Mouse (Mus musculus): ENCODE data around the gene Cabp2. TPM values are rescaled to one million over a fixed set of nuclear protein-coding genes. Genes with fewer than 3 reads are reported as not detected.

Gene Cabp2
- polyA plus RNA-seq, 1 experiment from 2014 or later = not detected

DNA sequence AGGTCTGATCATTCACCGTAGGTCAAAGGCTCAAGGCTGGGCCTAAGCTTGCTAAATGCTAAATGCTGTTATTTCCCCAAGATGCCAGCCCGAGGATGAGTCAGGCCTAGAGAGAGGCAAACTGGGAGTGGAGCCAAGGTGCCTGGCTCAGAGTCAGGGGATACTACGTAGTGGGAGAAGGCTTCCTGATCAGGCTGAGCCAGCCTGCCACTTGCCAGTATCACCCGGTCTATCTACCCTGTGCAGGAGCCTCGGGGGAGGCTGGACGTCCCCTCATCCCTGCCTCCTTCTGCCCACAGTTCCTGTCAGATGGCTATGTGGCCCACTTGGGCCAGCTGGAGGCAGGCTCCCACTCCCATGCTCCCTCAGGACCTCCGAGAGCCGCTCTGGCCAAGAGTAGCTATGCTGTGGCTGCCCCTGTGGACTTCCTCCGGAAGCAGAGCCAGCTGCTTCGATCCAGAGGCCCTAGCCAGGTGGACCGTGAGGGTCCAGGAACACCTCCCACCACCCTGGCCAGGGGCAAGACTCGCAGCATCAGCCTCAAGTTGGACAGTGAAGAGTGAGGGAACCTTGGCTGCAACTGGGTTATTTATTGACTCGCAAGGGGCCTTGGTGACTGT is 31.9 kb downstream of the Cabp2 start:
- H3K27ac ChIP-seq (ENCODE audit: low read length) = peak overlapping the region; percentile 44
- no peak overlapping the region for H3K4me3 ChIP-seq (ENCODE audit: low read length)
- no peak overlapping the region for H3K4me2 ChIP-seq (ENCODE audit: low read depth, low read length)
- H3K27me3 ChIP-seq (ENCODE audit: control insufficient read depth, insufficient read depth, low read depth, low read length) = no peaks in the 10 kb centered on the region
- no peaks in the 10 kb centered on the region for H3K4me1 ChIP-seq (replicated peaks; ENCODE audit: control insufficient read depth, insufficient read depth, low read length)
- peaks cover 21% of the 10 kb centered on the region for H3K36me3 ChIP-seq (ENCODE audit: control insufficient read depth, insufficient read depth, low read length)
- peak; percentile 50; the same call in 1 of the 2 replicates for ATAC-seq (ENCODE audit: low read depth)
- no peak overlapping the region for H3K9ac ChIP-seq (ENCODE audit: low read length)
- no peaks in the 10 kb centered on the region for H3K9me3 ChIP-seq (ENCODE audit: control insufficient read depth, low read length)
- WGBS = 55% methylated on average over 13 of the region's 13 CpGs

DNA sequence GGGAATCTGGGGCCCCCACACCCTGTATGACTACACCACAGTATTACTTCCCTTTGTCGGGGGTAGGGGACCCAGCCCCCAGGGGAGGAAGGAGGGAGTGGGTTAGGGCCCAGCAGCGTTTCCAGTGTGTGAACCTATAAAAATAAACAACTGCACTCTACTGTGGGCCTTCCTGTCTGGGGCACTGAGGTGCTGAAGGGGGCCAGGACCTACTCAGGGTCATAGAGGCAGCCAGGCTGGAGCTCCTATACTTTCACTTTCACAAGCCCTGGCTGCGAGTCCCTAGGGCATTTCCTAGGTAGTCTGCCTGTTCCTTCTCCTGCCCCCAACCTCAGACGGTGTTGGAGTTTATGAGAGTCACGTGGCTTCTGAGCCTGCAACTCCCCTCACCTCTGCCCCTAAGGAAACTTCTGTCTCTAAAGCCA is 32.4 kb downstream of the Cabp2 start:
- peak overlapping the region; percentile 44; the same call in 1 of the 2 replicates for H3K27ac ChIP-seq (ENCODE audit: low read length)
- WGBS = 23% methylated on average over 5 of the region's 5 CpGs
- no peaks in the 10 kb centered on the region for H3K4me1 ChIP-seq (replicated peaks; ENCODE audit: control insufficient read depth, insufficient read depth, low read length)
- ATAC-seq (ENCODE audit: low read depth) = peak; percentile 47
- H3K4me2 ChIP-seq (ENCODE audit: low read depth, low read length) = no peak overlapping the region
- H3K9me3 ChIP-seq (ENCODE audit: control insufficient read depth, low read length) = no peaks in the 10 kb centered on the region
- no peak overlapping the region for H3K4me3 ChIP-seq (ENCODE audit: low read length)
- H3K27me3 ChIP-seq (ENCODE audit: control insufficient read depth, insufficient read depth, low read depth, low read length) = no peaks in the 10 kb centered on the region
- no peak overlapping the region for H3K9ac ChIP-seq (ENCODE audit: low read length)
- peaks cover 21% of the 10 kb centered on the region for H3K36me3 ChIP-seq (ENCODE audit: control insufficient read depth, insufficient read depth, low read length)

DNA sequence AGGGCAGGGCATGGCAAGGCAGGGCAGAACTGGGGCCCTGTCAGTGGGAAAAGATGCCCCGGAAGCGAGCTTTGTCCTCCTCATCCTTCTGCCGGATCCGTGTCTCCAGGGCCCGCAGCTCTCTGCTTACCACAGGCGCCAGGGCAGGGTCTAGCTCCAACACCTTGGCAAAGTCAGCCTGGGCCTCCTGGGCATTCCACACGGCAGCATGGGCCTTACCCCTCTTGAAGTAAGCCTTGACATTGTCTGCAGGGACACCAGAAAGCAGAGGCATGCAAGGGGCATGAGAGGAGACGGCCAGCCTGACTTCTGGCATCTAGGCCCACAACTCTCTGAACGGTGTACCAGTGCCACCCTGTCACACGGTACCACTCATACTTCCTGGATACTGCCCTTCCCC is 33.2 kb downstream of the Cabp2 start:
- H3K4me1 ChIP-seq (replicated peaks; ENCODE audit: control insufficient read depth, insufficient read depth, low read length) = no peaks in the 10 kb centered on the region
- no peaks in the 10 kb centered on the region for H3K27me3 ChIP-seq (ENCODE audit: control insufficient read depth, insufficient read depth, low read depth, low read length)
- no peak overlapping the region for H3K9ac ChIP-seq (ENCODE audit: low read length)
- no peak overlapping the region for H3K4me2 ChIP-seq (ENCODE audit: low read depth, low read length)
- no peak overlapping the region for H3K27ac ChIP-seq (ENCODE audit: low read length)
- WGBS = 88% methylated on average over 10 of the region's 10 CpGs
- H3K4me3 ChIP-seq (ENCODE audit: low read length) = no peak overlapping the region
- peaks cover 21% of the 10 kb centered on the region for H3K36me3 ChIP-seq (ENCODE audit: control insufficient read depth, insufficient read depth, low read length)
- no peak for ATAC-seq (ENCODE audit: low read depth)
- H3K9me3 ChIP-seq (ENCODE audit: control insufficient read depth, low read length) = no peaks in the 10 kb centered on the region

DNA sequence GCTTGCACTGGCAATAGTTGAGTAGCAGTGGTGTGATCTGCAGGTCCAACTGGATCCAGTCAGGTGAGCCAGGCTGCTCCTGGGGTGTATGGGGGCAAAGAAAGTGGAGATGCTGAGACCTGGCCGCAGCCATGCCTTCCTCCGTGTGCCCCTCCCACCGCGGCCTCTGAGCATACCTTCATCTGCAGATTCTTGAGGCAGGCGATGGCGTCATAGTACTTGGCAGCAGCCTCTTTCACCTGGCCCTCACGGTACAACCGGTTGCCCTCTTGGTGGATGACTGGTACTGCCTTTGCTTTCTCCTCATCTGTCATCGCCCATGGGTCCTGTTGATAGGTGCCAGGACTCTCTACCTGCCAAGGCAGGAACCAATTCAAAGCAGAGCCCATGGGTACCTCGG is 33.8 kb downstream of the Cabp2 start:
- no peak overlapping the region for H3K27ac ChIP-seq (ENCODE audit: low read length)
- H3K36me3 ChIP-seq (ENCODE audit: control insufficient read depth, insufficient read depth, low read length) = peaks cover 21% of the 10 kb centered on the region
- no peaks in the 10 kb centered on the region for H3K4me1 ChIP-seq (replicated peaks; ENCODE audit: control insufficient read depth, insufficient read depth, low read length)
- no peaks in the 10 kb centered on the region for H3K27me3 ChIP-seq (ENCODE audit: control insufficient read depth, insufficient read depth, low read depth, low read length)
- ATAC-seq (ENCODE audit: low read depth) = no peak
- no peak overlapping the region for H3K4me3 ChIP-seq (ENCODE audit: low read length)
- no peak overlapping the region for H3K4me2 ChIP-seq (ENCODE audit: low read depth, low read length)
- H3K9ac ChIP-seq (ENCODE audit: low read length) = no peak overlapping the region
- WGBS = 89% methylated on average over 10 of the region's 10 CpGs
- H3K9me3 ChIP-seq (ENCODE audit: control insufficient read depth, low read length) = no peaks in the 10 kb centered on the region

DNA sequence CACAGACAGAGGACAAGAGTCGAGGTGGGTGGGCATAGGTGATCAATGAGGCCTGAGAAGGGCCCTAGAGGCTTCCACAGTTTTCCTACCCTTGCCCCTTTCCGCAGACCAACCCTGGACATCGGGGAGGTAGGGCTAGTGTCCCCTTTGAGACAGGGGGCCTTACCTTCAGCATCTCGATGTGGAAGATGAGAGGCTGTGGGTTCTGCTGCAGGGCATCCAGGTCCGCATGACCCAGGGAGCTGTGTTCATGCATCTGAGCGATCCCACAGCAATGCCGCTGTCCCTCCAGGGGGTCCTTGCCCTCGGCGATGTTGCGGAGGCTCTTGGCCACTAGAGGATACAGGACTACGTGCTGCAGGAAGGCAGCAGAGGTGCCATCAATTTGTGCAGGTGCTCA is 34.4 kb downstream of the Cabp2 start:
- Histone ChIP-seq H3K36me3 (ENCODE audit: control insufficient read depth, insufficient read depth, low read length) (peaks cover 21% of the 10 kb centered on the region), H3K4me2 (ENCODE audit: low read depth, low read length) (no peak overlapping the region), H3K27ac (ENCODE audit: low read length) (no peak overlapping the region), H3K9ac (ENCODE audit: low read length) (no peak overlapping the region), H3K4me1 (replicated peaks; ENCODE audit: control insufficient read depth, insufficient read depth, low read length) (peaks cover 6% of the 10 kb centered on the region), H3K4me3 (ENCODE audit: low read length) (no peak overlapping the region), H3K27me3 (ENCODE audit: control insufficient read depth, insufficient read depth, low read depth, low read length) (no peaks in the 10 kb centered on the region), H3K9me3 (ENCODE audit: control insufficient read depth, low read length) (no peaks in the 10 kb centered on the region)
- whole genome bisulfite sequencing = 79% methylated on average over 11 of the region's 11 CpGs
- ATAC-seq (ENCODE audit: low read depth) = no peak

DNA sequence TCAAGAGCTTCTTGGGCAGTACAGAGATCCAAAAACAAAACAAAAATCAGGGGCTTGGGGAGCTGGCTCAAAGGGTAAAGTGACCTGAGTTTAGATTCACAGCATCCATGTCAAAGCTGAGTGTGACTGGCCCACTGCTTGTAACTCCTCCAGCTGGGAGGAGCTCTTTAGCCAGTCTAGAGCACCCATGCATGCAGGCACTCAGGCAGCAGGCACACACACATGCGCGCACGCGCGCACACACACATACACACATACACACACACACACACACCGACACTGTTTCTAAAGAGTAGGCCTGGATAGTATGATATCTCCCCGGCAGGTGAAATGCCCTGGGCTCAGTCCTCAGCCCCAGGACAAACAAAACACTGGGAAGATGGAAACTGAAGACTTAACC is 35.6 kb downstream of the Cabp2 start:
- no peak overlapping the region for H3K27ac ChIP-seq (ENCODE audit: low read length)
- WGBS = 94% methylated on average over 7 of the region's 7 CpGs

DNA sequence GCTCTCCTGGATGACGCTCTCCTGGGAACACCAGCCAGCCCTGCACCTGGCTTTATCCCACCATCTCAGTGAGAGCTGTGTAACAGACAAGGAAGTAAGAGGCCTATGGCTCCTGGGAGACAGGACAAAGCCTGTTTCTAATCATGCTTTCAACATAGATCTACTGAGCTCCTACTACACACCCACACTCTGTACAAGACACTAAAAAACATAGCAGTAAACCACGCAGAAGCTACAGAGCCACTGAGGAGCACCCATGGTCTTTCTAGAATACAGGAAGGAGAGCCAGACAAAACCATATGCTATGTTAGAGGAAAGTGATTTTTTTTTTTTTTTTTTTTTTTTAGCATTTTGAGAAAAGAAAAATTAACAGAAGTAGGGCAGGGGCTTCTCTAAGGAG is 37.0 kb downstream of the Cabp2 start:
- 90% methylated on average over 2 of the region's 2 CpGs for WGBS
- H3K4me2 ChIP-seq (ENCODE audit: low read depth, low read length) = no peak overlapping the region
- H3K9me3 ChIP-seq (ENCODE audit: control insufficient read depth, low read length) = no peaks in the 10 kb centered on the region
- no peak for ATAC-seq (ENCODE audit: low read depth)
- no peak overlapping the region for H3K27ac ChIP-seq (ENCODE audit: low read length)
- H3K4me3 ChIP-seq (ENCODE audit: low read length) = no peak overlapping the region
- no peaks in the 10 kb centered on the region for H3K27me3 ChIP-seq (ENCODE audit: control insufficient read depth, insufficient read depth, low read depth, low read length)
- H3K36me3 ChIP-seq (ENCODE audit: control insufficient read depth, insufficient read depth, low read length) = peaks cover 19% of the 10 kb centered on the region
- peaks cover 7% of the 10 kb centered on the region for H3K4me1 ChIP-seq (replicated peaks; ENCODE audit: control insufficient read depth, insufficient read depth, low read length)
- no peak overlapping the region for H3K9ac ChIP-seq (ENCODE audit: low read length)

More for the DNA sequence above, 35.6 kb downstream of the Cabp2 start:
- H3K9ac ChIP-seq (ENCODE audit: low read length) = no peak overlapping the region
- H3K27me3 ChIP-seq (ENCODE audit: control insufficient read depth, insufficient read depth, low read depth, low read length) = no peaks in the 10 kb centered on the region
- peaks cover 21% of the 10 kb centered on the region for H3K36me3 ChIP-seq (ENCODE audit: control insufficient read depth, insufficient read depth, low read length)
- no peaks in the 10 kb centered on the region for H3K9me3 ChIP-seq (ENCODE audit: control insufficient read depth, low read length)
- no peak overlapping the region for H3K4me2 ChIP-seq (ENCODE audit: low read depth, low read length)
- H3K4me1 ChIP-seq (replicated peaks; ENCODE audit: control insufficient read depth, insufficient read depth, low read length) = peaks cover 7% of the 10 kb centered on the region
- no peak overlapping the region for H3K4me3 ChIP-seq (ENCODE audit: low read length)
- ATAC-seq (ENCODE audit: low read depth) = no peak

DNA sequence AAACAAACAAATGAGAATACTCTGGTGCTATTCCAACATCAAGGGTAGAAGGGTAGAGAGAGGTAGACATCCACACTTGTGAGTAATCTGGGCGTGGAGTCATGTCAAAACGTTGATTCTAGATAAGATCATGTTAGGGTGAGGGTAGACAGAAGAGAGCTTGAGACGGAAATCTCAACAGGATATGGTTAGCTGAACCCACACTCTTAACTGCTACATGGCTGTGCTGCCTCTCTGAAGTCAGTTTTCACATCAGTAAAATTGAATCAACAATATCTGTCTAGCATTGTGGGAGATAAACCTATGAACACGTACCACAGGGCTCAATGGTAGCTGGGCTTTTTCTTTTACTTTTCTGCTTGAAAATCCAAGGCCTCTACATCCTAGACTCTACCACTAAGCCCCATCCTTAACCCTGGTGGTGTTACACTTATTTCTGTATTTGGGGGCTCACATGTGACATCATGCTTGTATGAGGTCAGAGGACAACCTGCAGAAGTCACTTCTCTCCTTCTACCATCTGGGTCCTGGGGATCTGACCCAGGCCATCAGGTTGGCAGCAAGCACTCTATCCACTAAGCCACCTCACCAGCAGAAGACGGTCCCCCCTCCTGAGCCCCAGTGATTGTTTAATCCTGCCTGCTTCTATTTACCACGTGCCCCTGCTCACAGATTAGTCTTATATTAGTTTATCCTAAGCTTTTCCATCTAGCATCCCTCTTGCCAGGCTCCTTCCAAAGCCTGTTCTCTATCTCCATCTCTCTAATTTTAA is 38.5 kb downstream of the Cabp2 start:
- Histone ChIP-seq H3K9me3 (ENCODE audit: control insufficient read depth, low read length) (no peaks in the 10 kb centered on the region), H3K9ac (ENCODE audit: low read length) (no peak overlapping the region), H3K4me1 (replicated peaks; ENCODE audit: control insufficient read depth, insufficient read depth, low read length) (peaks cover 7% of the 10 kb centered on the region), H3K36me3 (ENCODE audit: control insufficient read depth, insufficient read depth, low read length) (peaks cover 12% of the 10 kb centered on the region), H3K4me2 (ENCODE audit: low read depth, low read length) (peak overlapping the region; percentile 63; the same call in 1 of the 2 replicates), H3K27me3 (ENCODE audit: control insufficient read depth, insufficient read depth, low read depth, low read length) (no peaks in the 10 kb centered on the region), H3K4me3 (ENCODE audit: low read length) (no peak overlapping the region), H3K27ac (ENCODE audit: low read length) (no peak overlapping the region)
- 78% methylated on average over 6 of the region's 6 CpGs for WGBS
- no peak for ATAC-seq (ENCODE audit: low read depth)

DNA sequence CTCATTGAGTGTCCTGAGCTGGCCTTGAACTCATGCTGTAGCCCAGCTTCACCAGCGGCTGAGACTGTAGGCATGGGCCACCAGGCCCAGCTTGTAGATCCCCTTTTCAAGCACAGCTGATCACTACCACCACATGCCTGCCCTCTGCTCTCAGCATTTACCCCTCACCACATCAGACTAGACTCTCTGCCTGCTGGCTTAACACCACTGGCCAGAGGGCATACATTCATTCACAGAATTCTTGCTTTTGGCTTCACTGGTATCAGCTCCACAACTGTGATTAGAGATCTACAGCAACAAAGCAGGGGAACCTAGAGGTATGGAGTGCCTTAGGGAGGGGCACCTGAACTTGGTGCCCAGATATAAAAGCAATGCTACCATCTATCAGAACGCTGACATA is 39.1 kb downstream of the Cabp2 start:
- peak overlapping the region; percentile 53 for H3K4me3 ChIP-seq (ENCODE audit: low read length)
- WGBS = 91% methylated on average over 2 of the region's 2 CpGs
- peaks cover 9% of the 10 kb centered on the region for H3K36me3 ChIP-seq (ENCODE audit: control insufficient read depth, insufficient read depth, low read length)
- no peak for ATAC-seq (ENCODE audit: low read depth)
- peak overlapping the region; percentile 63 for H3K4me2 ChIP-seq (ENCODE audit: low read depth, low read length)
- no peak overlapping the region for H3K27ac ChIP-seq (ENCODE audit: low read length)
- H3K9ac ChIP-seq (ENCODE audit: low read length) = no peak overlapping the region
- H3K4me1 ChIP-seq (replicated peaks; ENCODE audit: control insufficient read depth, insufficient read depth, low read length) = peaks cover 7% of the 10 kb centered on the region
- no peaks in the 10 kb centered on the region for H3K27me3 ChIP-seq (ENCODE audit: control insufficient read depth, insufficient read depth, low read depth, low read length)
- H3K9me3 ChIP-seq (ENCODE audit: control insufficient read depth, low read length) = no peaks in the 10 kb centered on the region

All from lung, embryonic 16.5 days (tissue).